Mouse (Mus musculus): ENCODE measurements around the gene Grasp. TPM values are rescaled to one million over a fixed set of nuclear protein-coding genes. Genes with fewer than 3 reads are reported as not detected.

Gene Grasp
- total and polyA plus RNA-seq, 3 experiments, result 0.09 to 0.16 TPM; not detected in 1

GRCm38 (mm10) chr15:101221298-101222104 lies 2.5 kb upstream of the Grasp start:
- no peaks in the 10 kb centered on the region; the same call in 1 of the 2 replicates for H3K27me3 ChIP-seq (ENCODE audit: insufficient read depth, low read length)
- H3K4me3 ChIP-seq (ENCODE audit: low read depth, low read length), result no peak overlapping the region; the same call in 1 of the 2 replicates

GRCm38 (mm10) chr15:101222897-101223482 lies 998 bp upstream of the Grasp start:
- Histone ChIP-seq H3K27me3 (ENCODE audit: insufficient read depth, low read length) (no peaks in the 10 kb centered on the region; the same call in 1 of the 2 replicates), H3K4me1 (ENCODE audit: insufficient read depth, low read depth, low read length) (no peaks in the 10 kb centered on the region), H3K9me3 (replicated peaks) (peaks cover 73% of the 10 kb centered on the region), H3K4me3 (ENCODE audit: low read depth, low read length) (no peak overlapping the region), H3K36me3 (replicated peaks) (no peaks in the 10 kb centered on the region)
- DNase-seq (ENCODE audit: low spot score), result no peak
- no peak for TF ChIP-seq POLR2AphosphoS5 (IDR thresholded peaks at IDR 0.05; ENCODE audit: insufficient replicate concordance, low read depth, low read length)
- ATAC-seq (ENCODE audit: extremely low read depth, insufficient number of reproducible peaks, low FRiP score, poor library complexity, severe bottlenecking), result no peak

More at GRCm38 (mm10) chr15:101221298-101222104, 2.5 kb upstream of the Grasp start:
- H3K36me3 ChIP-seq (replicated peaks), result no peaks in the 10 kb centered on the region
- no peak for DNase-seq (ENCODE audit: low spot score)
- no peak for TF ChIP-seq TAL1 (conservative IDR thresholded peaks at IDR 0.05; ENCODE audit: low read depth, low read length)
- ATAC-seq (ENCODE audit: extremely low read depth, insufficient number of reproducible peaks, low FRiP score, poor library complexity, severe bottlenecking), result no peak
- H3K9me3 ChIP-seq (replicated peaks), result peaks cover 63% of the 10 kb centered on the region
- no peaks in the 10 kb centered on the region for H3K4me1 ChIP-seq (ENCODE audit: insufficient read depth, low read depth, low read length)

GRCm38 (mm10) chr15:101223596-101223995 lies 392 bp upstream of the Grasp start:
- no peak for ATAC-seq (ENCODE audit: extremely low read depth, insufficient number of reproducible peaks, low FRiP score, poor library complexity, severe bottlenecking)
- Histone ChIP-seq H3K4me1 (ENCODE audit: insufficient read depth, low read depth, low read length) (no peaks in the 10 kb centered on the region), H3K36me3 (replicated peaks) (no peaks in the 10 kb centered on the region), H3K4me3 (ENCODE audit: low read depth, low read length) (no peak overlapping the region), H3K9me3 (replicated peaks) (peaks cover 75% of the 10 kb centered on the region), H3K27me3 (ENCODE audit: insufficient read depth, low read length) (no peaks in the 10 kb centered on the region; the same call in 1 of the 2 replicates)
- no peak for DNase-seq (ENCODE audit: low spot score)
- TF ChIP-seq POLR2AphosphoS5 (IDR thresholded peaks at IDR 0.05; ENCODE audit: insufficient replicate concordance, low read depth, low read length) (no peak), CTCF (IDR thresholded peaks at IDR 0.05; ENCODE audit: low read depth, low read length) (no peak), GATA1 (IDR thresholded peaks at IDR 0.05; ENCODE audit: borderline replicate concordance, low read length) (no peak), GATA2 (IDR thresholded peaks at IDR 0.05; ENCODE audit: borderline replicate concordance, low read depth, low read length) (no peak), TAL1 (conservative IDR thresholded peaks at IDR 0.05; ENCODE audit: low read depth, low read length) (no peak)

- Histone ChIP-seq H3K27me3 (ENCODE audit: insufficient read depth, low read length) (no peaks in the 10 kb centered on the region; the same call in 1 of the 2 replicates), H3K36me3 (replicated peaks) (no peaks in the 10 kb centered on the region), H3K9me3 (replicated peaks) (peaks cover 78% of the 10 kb centered on the region), H3K4me3 (ENCODE audit: low read depth, low read length) (no peak overlapping the region), H3K4me1 (ENCODE audit: insufficient read depth, low read depth, low read length) (no peaks in the 10 kb centered on the region)
- no peak for ATAC-seq (ENCODE audit: extremely low read depth, insufficient number of reproducible peaks, low FRiP score, poor library complexity, severe bottlenecking)
- no peak for DNase-seq (ENCODE audit: low spot score)
- TF ChIP-seq GATA2 (IDR thresholded peaks at IDR 0.05; ENCODE audit: borderline replicate concordance, low read depth, low read length), result no peak
- no peak for TF ChIP-seq GATA1 (IDR thresholded peaks at IDR 0.05; ENCODE audit: borderline replicate concordance, low read length)
- TF ChIP-seq POLR2AphosphoS5 (IDR thresholded peaks at IDR 0.05; ENCODE audit: insufficient replicate concordance, low read depth, low read length), result no peak
These were observed 989 bp downstream of the Grasp start for GRCm38 (mm10) chr15:101224977-101225376.

GRCm38 (mm10) chr15:101227971-101228370 lies 4.0 kb downstream of the Grasp start:
- H3K4me1 ChIP-seq (ENCODE audit: insufficient read depth, low read depth, low read length), result no peaks in the 10 kb centered on the region
- ATAC-seq (ENCODE audit: extremely low read depth, insufficient number of reproducible peaks, low FRiP score, poor library complexity, severe bottlenecking), result no peak
- H3K36me3 ChIP-seq (replicated peaks), result no peaks in the 10 kb centered on the region
- no peak overlapping the region for H3K4me3 ChIP-seq (ENCODE audit: low read depth, low read length)
- peaks cover 70% of the 10 kb centered on the region for H3K9me3 ChIP-seq (replicated peaks)
- H3K27me3 ChIP-seq (ENCODE audit: insufficient read depth, low read length), result no peaks in the 10 kb centered on the region; the same call in 1 of the 2 replicates
- no peak for DNase-seq (ENCODE audit: low spot score)
- TF ChIP-seq GATA2 (IDR thresholded peaks at IDR 0.05; ENCODE audit: borderline replicate concordance, low read depth, low read length) (no peak), TAL1 (conservative IDR thresholded peaks at IDR 0.05; ENCODE audit: low read depth, low read length) (no peak), CTCF (IDR thresholded peaks at IDR 0.05; ENCODE audit: low read depth, low read length) (no peak), GATA1 (IDR thresholded peaks at IDR 0.05; ENCODE audit: borderline replicate concordance, low read length) (no peak), POLR2AphosphoS5 (IDR thresholded peaks at IDR 0.05; ENCODE audit: insufficient replicate concordance, low read depth, low read length) (no peak)

- H3K36me3 ChIP-seq (replicated peaks), result no peaks in the 10 kb centered on the region
- ATAC-seq (ENCODE audit: extremely low read depth, insufficient number of reproducible peaks, low FRiP score, poor library complexity, severe bottlenecking) (no peak), DNase-seq (ENCODE audit: low spot score) (no peak)
- H3K4me1 ChIP-seq (ENCODE audit: insufficient read depth, low read depth, low read length), result no peaks in the 10 kb centered on the region; the same call in 1 of the 2 replicates
- H3K27me3 ChIP-seq (ENCODE audit: insufficient read depth, low read length), result no peaks in the 10 kb centered on the region; the same call in 1 of the 2 replicates
- H3K4me3 ChIP-seq (ENCODE audit: low read depth, low read length), result no peak overlapping the region
- peaks cover 67% of the 10 kb centered on the region for H3K9me3 ChIP-seq (replicated peaks)
- TF ChIP-seq GATA1 (IDR thresholded peaks at IDR 0.05; ENCODE audit: borderline replicate concordance, low read length), result no peak
- no peak for TF ChIP-seq TAL1 (conservative IDR thresholded peaks at IDR 0.05; ENCODE audit: low read depth, low read length)
- TF ChIP-seq POLR2AphosphoS5 (IDR thresholded peaks at IDR 0.05; ENCODE audit: insufficient replicate concordance, low read depth, low read length), result no peak
- TF ChIP-seq CTCF (IDR thresholded peaks at IDR 0.05; ENCODE audit: low read depth, low read length), result no peak
- TF ChIP-seq GATA2 (IDR thresholded peaks at IDR 0.05; ENCODE audit: borderline replicate concordance, low read depth, low read length), result no peak
These were observed 5.0 kb downstream of the Grasp start for GRCm38 (mm10) chr15:101228866-101229590.
